Mouse (Mus musculus): ENCODE measurements at regions not wholly inside any gene's neighbourhood (a gene's known extent, or its start where the extent isn't known, plus 50 kb on each side); places are given as distances from the start of the nearest gene placed in this dataset.
"Not testable (repeated sequence)": the region's sequence is repeated elsewhere in the genome, so short reads cannot be mapped to it uniquely, and the experiment has no call there.

- H3K36me3 ChIP-seq (ENCODE audit: control insufficient read depth, insufficient read depth, low read length); ATAC-seq (replicated peaks; ENCODE audit: low FRiP score); DNase-seq (ENCODE audit: low spot score); H3K4me3 ChIP-seq (ENCODE audit: low read depth, low read length); H3K27me3 ChIP-seq (replicated peaks; ENCODE audit: control insufficient read depth, insufficient read depth, low read length); H3K9ac ChIP-seq (ENCODE audit: low read depth, low read length); H3K4me2 ChIP-seq; H3K4me1 ChIP-seq (replicated peaks; ENCODE audit: control insufficient read depth, insufficient read depth, low read length); H3K27ac ChIP-seq (ENCODE audit: low read depth, low read length); H3K9me3 ChIP-seq (ENCODE audit: control insufficient read depth, low read length): not testable (repeated sequence)
- 79% methylated on average over 2 of the region's 2 CpGs for WGBS
Observed at GRCm38 (mm10) chr17:69650496-69650895, 211.4 kb downstream of the Akain1 start.

- ATAC-seq (replicated peaks; ENCODE audit: low FRiP score) (no peak), DNase-seq (ENCODE audit: low spot score) (no peak)
Observed at GRCm38 (mm10) chr17:69654586-69654985, 215.5 kb downstream of the Akain1 start.

GRCm38 (mm10) chr17:69672530-69672929 is 233.4 kb downstream of the Akain1 start:
- ATAC-seq (replicated peaks; ENCODE audit: low FRiP score) (no peak), DNase-seq (ENCODE audit: low spot score) (no peak)
- Histone ChIP-seq H3K9me3 (ENCODE audit: control insufficient read depth, low read length) (0 out of 2 replicates have a peak, but pooled peaks cover 2% of the 10 kb centered on the region), H3K9ac (ENCODE audit: low read depth, low read length) (no peak overlapping the region), H3K4me2 (no peak overlapping the region), H3K4me1 (replicated peaks; ENCODE audit: control insufficient read depth, insufficient read depth, low read length) (no peaks in the 10 kb centered on the region), H3K27me3 (replicated peaks; ENCODE audit: control insufficient read depth, insufficient read depth, low read length) (no peaks in the 10 kb centered on the region), H3K36me3 (ENCODE audit: control insufficient read depth, insufficient read depth, low read length) (no peaks in the 10 kb centered on the region), H3K27ac (ENCODE audit: low read depth, low read length) (no peak overlapping the region), H3K4me3 (ENCODE audit: low read depth, low read length) (no peak overlapping the region)
- WGBS = 78% methylated on average over 3 of the region's 3 CpGs

More at GRCm38 (mm10) chr17:69654586-69654985, 215.5 kb downstream of the Akain1 start:
- H3K36me3 ChIP-seq (ENCODE audit: control insufficient read depth, insufficient read depth, low read length) = no peaks in the 10 kb centered on the region
- H3K9me3 ChIP-seq (ENCODE audit: control insufficient read depth, low read length) = no peaks in the 10 kb centered on the region
- no peaks in the 10 kb centered on the region for H3K4me1 ChIP-seq (replicated peaks; ENCODE audit: control insufficient read depth, insufficient read depth, low read length)
- H3K4me2 ChIP-seq = no peak overlapping the region
- H3K27ac ChIP-seq (ENCODE audit: low read depth, low read length) = no peak overlapping the region
- no peak overlapping the region for H3K4me3 ChIP-seq (ENCODE audit: low read depth, low read length)
- 51% methylated on average over 2 of the region's 2 CpGs for WGBS
- no peaks in the 10 kb centered on the region for H3K27me3 ChIP-seq (replicated peaks; ENCODE audit: control insufficient read depth, insufficient read depth, low read length)
- H3K9ac ChIP-seq (ENCODE audit: low read depth, low read length) = no peak overlapping the region

- DNase-seq (ENCODE audit: low spot score) (no peak), ATAC-seq (replicated peaks; ENCODE audit: low FRiP score) (no peak)
- H3K4me3 ChIP-seq (ENCODE audit: low read depth, low read length) = no peak overlapping the region
- H3K27ac ChIP-seq (ENCODE audit: low read depth, low read length) = no peak overlapping the region
- no peaks in the 10 kb centered on the region for H3K36me3 ChIP-seq (ENCODE audit: control insufficient read depth, insufficient read depth, low read length)
- peaks cover 6% of the 10 kb centered on the region; the same call in 1 of the 2 replicates for H3K9me3 ChIP-seq (ENCODE audit: control insufficient read depth, low read length)
- H3K4me1 ChIP-seq (replicated peaks; ENCODE audit: control insufficient read depth, insufficient read depth, low read length) = no peaks in the 10 kb centered on the region
- H3K9ac ChIP-seq (ENCODE audit: low read depth, low read length) = no peak overlapping the region
- H3K27me3 ChIP-seq (replicated peaks; ENCODE audit: control insufficient read depth, insufficient read depth, low read length) = no peaks in the 10 kb centered on the region
- 80% methylated on average over 5 of the region's 5 CpGs for WGBS
- no peak overlapping the region for H3K4me2 ChIP-seq
Observed at GRCm38 (mm10) chr17:69683091-69683490, 244.0 kb downstream of the Akain1 start.

- H3K27me3 ChIP-seq (replicated peaks; ENCODE audit: control insufficient read depth, insufficient read depth, low read length) = no peaks in the 10 kb centered on the region
- no peak overlapping the region for H3K4me3 ChIP-seq (ENCODE audit: low read depth, low read length)
- H3K27ac ChIP-seq (ENCODE audit: low read depth, low read length) = no peak overlapping the region
- H3K4me2 ChIP-seq = no peak overlapping the region
- H3K36me3 ChIP-seq (ENCODE audit: control insufficient read depth, insufficient read depth, low read length) = no peaks in the 10 kb centered on the region
- no peaks in the 10 kb centered on the region for H3K4me1 ChIP-seq (replicated peaks; ENCODE audit: control insufficient read depth, insufficient read depth, low read length)
- DNase-seq (ENCODE audit: low spot score) = no peak
- WGBS = 71% methylated on average over 5 of the region's 5 CpGs
- no peak overlapping the region for H3K9ac ChIP-seq (ENCODE audit: low read depth, low read length)
- peaks cover 6% of the 10 kb centered on the region; the same call in 1 of the 2 replicates for H3K9me3 ChIP-seq (ENCODE audit: control insufficient read depth, low read length)
- ATAC-seq (replicated peaks; ENCODE audit: low FRiP score) = no peak
Observed at GRCm38 (mm10) chr17:69685625-69686257, 246.6 kb downstream of the Akain1 start.

- Histone ChIP-seq H3K4me1 (replicated peaks; ENCODE audit: control insufficient read depth, insufficient read depth, low read length) (no peaks in the 10 kb centered on the region), H3K4me2 (no peak overlapping the region), H3K27ac (ENCODE audit: low read depth, low read length) (no peak overlapping the region), H3K9ac (ENCODE audit: low read depth, low read length) (no peak overlapping the region), H3K4me3 (ENCODE audit: low read depth, low read length) (no peak overlapping the region), H3K27me3 (replicated peaks; ENCODE audit: control insufficient read depth, insufficient read depth, low read length) (no peaks in the 10 kb centered on the region), H3K9me3 (ENCODE audit: control insufficient read depth, low read length) (peaks cover 6% of the 10 kb centered on the region; the same call in 1 of the 2 replicates), H3K36me3 (ENCODE audit: control insufficient read depth, insufficient read depth, low read length) (no peaks in the 10 kb centered on the region)
- ATAC-seq (replicated peaks; ENCODE audit: low FRiP score) (no peak), DNase-seq (ENCODE audit: low spot score) (no peak)
- WGBS = 56% methylated on average over 2 of the region's 2 CpGs
Observed at GRCm38 (mm10) chr17:69686383-69686782, 247.3 kb downstream of the Akain1 start.

- Histone ChIP-seq H3K4me1 (replicated peaks; ENCODE audit: control insufficient read depth, insufficient read depth, low read length) (no peaks in the 10 kb centered on the region), H3K9me3 (ENCODE audit: control insufficient read depth, low read length) (no peaks in the 10 kb centered on the region), H3K36me3 (ENCODE audit: control insufficient read depth, insufficient read depth, low read length) (no peaks in the 10 kb centered on the region), H3K27ac (ENCODE audit: low read depth, low read length) (no peak overlapping the region), H3K27me3 (replicated peaks; ENCODE audit: control insufficient read depth, insufficient read depth, low read length) (no peaks in the 10 kb centered on the region), H3K4me2 (no peak overlapping the region), H3K4me3 (ENCODE audit: low read depth, low read length) (no peak overlapping the region), H3K9ac (ENCODE audit: low read depth, low read length) (no peak overlapping the region)
- WGBS = 83% methylated on average over 3 of the region's 3 CpGs
- ATAC-seq (replicated peaks; ENCODE audit: low FRiP score) (no peak), DNase-seq (ENCODE audit: low spot score) (no peak)
Observed at GRCm38 (mm10) chr17:69695341-69695740, 256.2 kb downstream of the Akain1 start.

- Histone ChIP-seq H3K27ac (ENCODE audit: low read depth, low read length) (no peak overlapping the region), H3K27me3 (replicated peaks; ENCODE audit: control insufficient read depth, insufficient read depth, low read length) (no peaks in the 10 kb centered on the region), H3K4me1 (replicated peaks; ENCODE audit: control insufficient read depth, insufficient read depth, low read length) (no peaks in the 10 kb centered on the region), H3K9me3 (ENCODE audit: control insufficient read depth, low read length) (no peaks in the 10 kb centered on the region), H3K9ac (ENCODE audit: low read depth, low read length) (no peak overlapping the region), H3K4me2 (no peak overlapping the region), H3K36me3 (ENCODE audit: control insufficient read depth, insufficient read depth, low read length) (no peaks in the 10 kb centered on the region), H3K4me3 (ENCODE audit: low read depth, low read length) (no peak overlapping the region)
- ATAC-seq (replicated peaks; ENCODE audit: low FRiP score) (no peak), DNase-seq (ENCODE audit: low spot score) (no peak)
- 83% methylated on average over 4 of the region's 4 CpGs for WGBS
Observed at GRCm38 (mm10) chr17:69727325-69727724, 241.5 kb upstream of the Dlgap1 start.

GRCm38 (mm10) chr17:69732981-69733380 is 235.9 kb upstream of the Dlgap1 start:
- H3K36me3 ChIP-seq (ENCODE audit: control insufficient read depth, insufficient read depth, low read length) = no peaks in the 10 kb centered on the region
- H3K27me3 ChIP-seq (replicated peaks; ENCODE audit: control insufficient read depth, insufficient read depth, low read length) = no peaks in the 10 kb centered on the region
- peaks cover 2% of the 10 kb centered on the region; the same call in 1 of the 2 replicates for H3K9me3 ChIP-seq (ENCODE audit: control insufficient read depth, low read length)
- H3K27ac ChIP-seq (ENCODE audit: low read depth, low read length) = no peak overlapping the region
- H3K9ac ChIP-seq (ENCODE audit: low read depth, low read length) = no peak overlapping the region
- no peak for DNase-seq (ENCODE audit: low spot score)
- H3K4me1 ChIP-seq (replicated peaks; ENCODE audit: control insufficient read depth, insufficient read depth, low read length) = no peaks in the 10 kb centered on the region
- ATAC-seq (replicated peaks; ENCODE audit: low FRiP score) = no peak
- WGBS = 88% methylated on average over 11 of the region's 11 CpGs
- H3K4me3 ChIP-seq (ENCODE audit: low read depth, low read length) = no peak overlapping the region
- no peak overlapping the region for H3K4me2 ChIP-seq

Measured in liver, embryonic 11.5 days (tissue).